Mouse (Mus musculus) intestine, postnatal 0 days (tissue): Measurements from ENCODE around the gene Nxt2. TPM values are rescaled to one million over a fixed set of nuclear protein-coding genes. Genes with fewer than 3 reads are reported as not detected.
A peak's percentile ranks its signal among the peaks of the same experiment; 100 is the strongest.

Source experiments
- ATAC-seq: fragments of 200-750 bp; cut with Nextera tagmentation; 2 replicates; pipeline ENCODE4 v1.8.0; 2017; ENCODE audit warnings: mild to moderate bottlenecking, moderate TSS enrichment, moderate library complexity
- H3K27ac ChIP-seq: fragments of 300-500 bp; sonication (generic); 2 replicates; pipeline ENCODE4 v1.5.1; 2014; ENCODE audit warnings: mild to moderate bottlenecking, low read depth, low read length, moderate library complexity
- H3K27me3 ChIP-seq: fragments of 300-500 bp; sonication (generic); replicated peaks from 2 replicates; pipeline ENCODE4 v1.6.1; 2014; ENCODE audit warnings: low read length, mixed read lengths; ENCODE audit not compliant: control insufficient read depth, insufficient read depth
- H3K36me3 ChIP-seq: fragments of 300-500 bp; sonication (generic); 2 replicates; pipeline ENCODE4 v1.6.1; 2014; ENCODE audit warnings: mild to moderate bottlenecking, moderate library complexity; ENCODE audit not compliant: control insufficient read depth, insufficient read depth
- H3K4me1 ChIP-seq: fragments of 300-500 bp; sonication (generic); replicated peaks from 2 replicates; pipeline ENCODE4 v1.6.1; 2014; ENCODE audit warnings: antibody characterized with exemption, low read length, mixed read lengths; ENCODE audit not compliant: control insufficient read depth, insufficient read depth
- H3K4me2 ChIP-seq: fragments of 300-500 bp; sonication (generic); replicated peaks from 2 replicates; pipeline ENCODE4 v1.6.1; 2014; ENCODE audit warnings: low read depth, mild to moderate bottlenecking, moderate library complexity
- H3K4me3 ChIP-seq: fragments of 300-500 bp; sonication (generic); 2 replicates; pipeline ENCODE4 v1.5.1; 2014; ENCODE audit warnings: low read depth, low read length
- H3K9ac ChIP-seq: fragments of 300-500 bp; sonication (generic); 2 replicates; pipeline ENCODE4 v1.6.1; 2014; ENCODE audit warnings: mild to moderate bottlenecking, low read depth, low read length
- H3K9me3 ChIP-seq: fragments of 300-500 bp; sonication (generic); 2 replicates; pipeline ENCODE4 v1.6.1; 2016; ENCODE audit warnings: mixed run types; ENCODE audit not compliant: control insufficient read depth
- CTCF ChIP-seq: sonication (generic); IDR thresholded peaks from 2 replicates; pipeline ENCODE4 v1.5.1; 2016; ENCODE audit warnings: low read depth, mild to moderate bottlenecking, control low read depth, antibody characterized with exemption, moderate library complexity
- WGBS: fragments of 180-500 bp; shearing (Covaris S2); extraction: QIAGEN DNeasy Blood & Tissue Kit; methylation state at CpG from one replicate; pipeline ENCODE4 v1.1.7; 2014; 5-methylcytosine and 5-hydroxymethylcytosine counted together
- polyA plus RNA-seq: library from polyadenylated mRNA; unstranded; fragments of >200 nt; fragmentation: Nextera tagmentation; extraction: Ambion mirVana; gene quantifications from 2 replicates; pipeline ENCODE4 v1.2.1, GENCODE M21; 2015

Gene Nxt2
- polyA plus RNA-seq = 12.1 and 12.7 TPM in 2 replicates

DNA sequence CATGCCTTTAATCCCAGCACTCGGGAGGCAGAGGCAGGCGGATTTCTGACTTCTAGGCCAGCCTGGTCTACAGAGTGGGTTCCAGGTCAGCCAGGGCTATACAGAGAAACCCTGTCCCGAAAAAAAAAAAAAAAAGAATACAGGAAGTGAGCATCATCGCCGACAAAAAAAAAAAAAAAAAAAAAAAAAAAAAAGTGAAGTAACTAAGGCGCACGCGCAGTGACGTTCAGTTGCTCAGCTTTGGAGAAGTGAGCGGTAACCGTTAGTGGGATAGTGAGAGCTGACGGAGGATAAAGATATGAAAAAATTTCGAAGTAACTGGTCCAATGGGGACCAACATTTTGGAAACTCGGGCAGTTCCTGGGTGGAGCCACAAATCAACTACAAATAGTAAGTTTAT, at the start of gene Nxt2:
Gene Nxt2 (plus strand): TSS at position 229 of the 400 bp plus-strand sequence.
- peak within 1 kb of the TSS; percentile 57 for H3K4me2 ChIP-seq
- no peaks in the 10 kb centered on the region for H3K27me3 ChIP-seq
- peak within 1 kb of the TSS; percentile 51 for H3K4me3 ChIP-seq
- H3K27ac ChIP-seq = no peak within 1 kb of the TSS
- H3K36me3 ChIP-seq = no peaks in the 10 kb centered on the region
- ATAC-seq = no peak
- no peaks in the 10 kb centered on the region for H3K4me1 ChIP-seq
- no peak for TF ChIP-seq CTCF
- H3K9ac ChIP-seq = no peak within 1 kb of the TSS
- H3K9me3 ChIP-seq = no peaks in the 10 kb centered on the region
- whole genome bisulfite sequencing = 80% methylated on average over 14 of the region's 14 CpGs

DNA sequence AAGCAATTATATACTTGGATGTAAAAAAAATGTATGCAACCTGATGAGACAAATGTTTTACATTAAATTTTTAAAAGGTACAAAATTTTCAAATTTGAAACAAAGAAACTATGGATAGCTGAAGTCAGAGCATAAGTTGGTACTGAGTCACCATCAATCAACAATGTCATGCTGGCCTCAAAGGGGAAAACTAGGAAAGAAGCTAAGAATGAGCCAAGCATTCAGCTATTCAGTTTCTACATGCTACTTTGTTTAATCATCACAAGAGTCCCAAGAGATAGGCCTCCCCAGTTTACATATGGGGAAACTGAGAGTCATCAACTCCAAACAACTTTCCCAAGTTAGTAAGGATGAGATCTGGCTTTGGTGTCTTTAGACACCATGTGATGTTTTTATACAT, 49.6 kb upstream of the Nxt2 start:
- ATAC-seq = no peak
- Histone ChIP-seq H3K27ac (no peak overlapping the region), H3K4me1 (no peaks in the 10 kb centered on the region), H3K4me3 (no peak overlapping the region), H3K9ac (no peak overlapping the region), H3K9me3 (no peaks in the 10 kb centered on the region), H3K4me2 (no peak overlapping the region), H3K27me3 (no peaks in the 10 kb centered on the region), H3K36me3 (no peaks in the 10 kb centered on the region)
- TF ChIP-seq CTCF = no peak

DNA sequence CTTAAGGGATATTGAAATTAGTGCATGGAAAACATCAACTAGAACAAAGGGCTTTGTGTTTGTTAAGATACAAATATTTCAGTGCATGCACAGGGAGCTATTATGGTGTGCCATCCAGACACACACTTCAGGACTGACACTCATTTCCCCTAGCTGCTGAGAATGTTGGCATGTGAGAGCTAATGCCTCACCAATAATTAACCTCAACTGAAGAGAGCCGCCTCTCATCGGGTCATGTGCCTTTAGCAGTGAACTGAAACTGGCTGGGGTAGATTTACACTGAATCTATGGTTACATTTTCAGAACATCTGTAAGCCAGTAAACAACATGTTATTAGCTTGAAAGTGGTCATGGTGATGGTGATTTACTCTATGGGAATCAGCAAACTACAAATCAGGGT, 44.5 kb upstream of the Nxt2 start:
- no peak for ATAC-seq
- WGBS = 47% methylated on average over 2 of the region's 2 CpGs

DNA sequence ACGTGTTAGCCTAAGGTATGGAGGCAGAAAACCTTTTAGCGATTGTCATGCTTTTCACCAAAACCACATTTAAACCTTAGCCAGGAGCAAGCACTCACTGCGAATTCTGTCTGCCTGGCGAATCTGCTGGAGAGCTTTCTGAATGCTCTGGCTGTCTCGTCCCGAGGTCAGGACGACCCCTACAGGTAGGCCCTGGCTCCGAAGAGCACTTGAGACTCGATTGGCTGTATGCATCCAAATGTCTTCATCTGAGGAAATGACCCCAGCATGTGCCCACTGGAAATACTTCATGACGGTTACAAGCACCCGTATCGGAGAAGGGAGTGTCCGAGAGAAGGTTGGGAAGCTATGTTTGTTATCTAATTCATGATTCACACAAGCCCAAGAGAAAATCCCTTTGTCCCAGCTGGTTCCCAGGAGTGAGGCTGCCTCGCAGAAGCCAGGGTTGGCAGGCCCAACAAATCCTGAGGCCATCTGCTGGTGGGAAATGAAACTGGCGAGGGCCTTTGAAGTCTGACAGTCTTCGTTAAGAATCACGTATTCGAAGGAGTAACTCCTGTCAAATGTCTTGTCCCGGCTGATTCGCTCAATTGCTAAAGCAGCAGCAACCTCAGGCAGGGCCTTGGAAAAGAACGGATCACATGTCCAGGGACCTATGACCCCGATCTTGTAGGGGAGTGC, 37.4 kb upstream of the Nxt2 start:
- Histone ChIP-seq H3K4me1 (no peaks in the 10 kb centered on the region), H3K4me3 (no peak overlapping the region), H3K27ac (no peak overlapping the region), H3K4me2 (no peak overlapping the region), H3K9me3 (no peaks in the 10 kb centered on the region), H3K36me3 (no peaks in the 10 kb centered on the region), H3K27me3 (0 out of 2 replicates have a peak, but pooled peaks cover 3% of the 10 kb centered on the region), H3K9ac (no peak overlapping the region)
- WGBS = 32% methylated on average over 22 of the region's 22 CpGs
- no peak for ATAC-seq
- TF ChIP-seq CTCF = peak; percentile 65

More for the DNA sequence above, 44.5 kb upstream of the Nxt2 start:
- Histone ChIP-seq H3K27me3 (no peaks in the 10 kb centered on the region), H3K4me2 (no peak overlapping the region), H3K4me1 (no peaks in the 10 kb centered on the region), H3K9me3 (no peaks in the 10 kb centered on the region), H3K36me3 (no peaks in the 10 kb centered on the region), H3K9ac (no peak overlapping the region), H3K27ac (no peak overlapping the region), H3K4me3 (no peak overlapping the region)
- TF ChIP-seq CTCF = no peak

DNA sequence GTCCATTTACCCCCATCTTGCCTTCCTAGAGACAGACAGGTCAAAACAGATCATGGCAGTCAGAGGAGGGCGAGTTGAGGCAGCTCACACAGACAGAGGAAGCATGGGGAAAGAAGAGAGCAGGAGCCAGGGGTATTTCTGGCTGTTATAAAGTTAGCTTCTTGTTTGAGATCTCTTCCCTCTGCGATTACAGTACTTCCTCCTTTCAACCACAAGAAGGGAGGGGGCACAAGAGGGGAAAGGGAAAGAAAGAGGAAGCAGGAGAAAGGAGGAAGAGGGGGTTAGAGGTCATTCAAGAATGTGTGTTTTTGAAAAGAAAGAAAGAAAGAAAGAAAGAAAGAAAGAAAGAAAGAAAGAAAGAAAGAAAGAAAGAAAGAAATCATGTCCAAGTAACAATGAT, 36.2 kb upstream of the Nxt2 start:
- WGBS = 70% methylated on average over 2 of the region's 2 CpGs
- ATAC-seq = no peak
- TF ChIP-seq CTCF = no peak
- Histone ChIP-seq H3K27ac (no peak overlapping the region), H3K9me3 (no peaks in the 10 kb centered on the region), H3K4me2 (no peak overlapping the region), H3K9ac (no peak overlapping the region), H3K4me1 (no peaks in the 10 kb centered on the region), H3K36me3 (no peaks in the 10 kb centered on the region), H3K27me3 (0 out of 2 replicates have a peak, but pooled peaks cover 3% of the 10 kb centered on the region), H3K4me3 (no peak overlapping the region)

DNA sequence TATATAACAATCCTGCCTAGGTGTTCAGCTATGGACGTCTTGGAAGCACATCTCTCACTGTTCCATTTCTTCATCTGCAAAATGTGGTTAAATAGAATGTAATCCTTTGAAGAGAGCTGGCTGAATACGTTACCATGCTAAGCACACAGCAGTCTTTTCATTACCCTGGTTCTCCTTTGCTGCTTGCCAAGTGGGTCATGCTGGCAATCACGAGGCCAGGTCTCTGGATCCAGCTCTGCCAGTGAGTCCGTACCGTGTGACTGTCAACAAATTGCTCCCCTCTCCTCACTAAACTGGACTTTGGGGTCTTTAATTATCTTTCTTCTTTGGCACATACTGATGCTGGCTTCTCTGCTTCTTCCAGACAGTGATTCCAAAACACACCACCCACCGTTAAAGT, 32.1 kb upstream of the Nxt2 start:
- Histone ChIP-seq H3K9ac (no peak overlapping the region), H3K4me2 (no peak overlapping the region), H3K27me3 (no peaks in the 10 kb centered on the region), H3K4me1 (no peaks in the 10 kb centered on the region), H3K27ac (no peak overlapping the region), H3K4me3 (no peak overlapping the region), H3K9me3 (no peaks in the 10 kb centered on the region), H3K36me3 (no peaks in the 10 kb centered on the region)
- TF ChIP-seq CTCF = no peak
- ATAC-seq = no peak
- 71% methylated on average over 6 of the region's 6 CpGs for WGBS

DNA sequence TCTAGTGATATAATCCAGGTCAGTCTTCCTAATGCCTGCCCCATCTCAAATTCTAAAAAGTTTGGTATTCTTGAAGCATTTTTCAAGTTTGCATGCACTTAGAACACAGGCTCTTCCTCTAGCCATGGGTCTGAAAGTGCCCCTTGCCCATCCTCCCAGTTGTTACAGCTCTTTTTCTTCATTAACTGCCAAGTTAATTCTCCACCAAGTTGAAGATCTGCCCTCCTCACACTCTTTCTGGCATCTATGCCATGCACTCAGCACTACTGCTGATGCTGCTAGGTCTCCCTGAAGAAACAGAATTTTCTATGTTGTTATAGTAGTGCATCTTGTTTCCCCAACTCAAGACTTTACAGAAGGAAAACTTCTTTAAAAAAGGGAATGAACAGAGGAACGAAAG, 31.0 kb upstream of the Nxt2 start:
- H3K4me3 ChIP-seq = no peak overlapping the region
- no peak for ATAC-seq
- TF ChIP-seq CTCF = no peak
- H3K9me3 ChIP-seq = no peaks in the 10 kb centered on the region
- H3K36me3 ChIP-seq = no peaks in the 10 kb centered on the region
- no peaks in the 10 kb centered on the region for H3K4me1 ChIP-seq
- H3K9ac ChIP-seq = no peak overlapping the region
- H3K27ac ChIP-seq = no peak overlapping the region
- 74% methylated on average over 1 of the region's 1 CpGs for WGBS
- no peak overlapping the region for H3K4me2 ChIP-seq
- H3K27me3 ChIP-seq = no peaks in the 10 kb centered on the region
